Mouse (Mus musculus) megakaryocyte progenitor cell, adult 5-6 weeks (primary cell): ENCODE measurements at regions not wholly inside any gene's neighbourhood (a gene's known extent, or its start where the extent isn't known, plus 50 kb on each side); places are given as distances from the start of the nearest gene placed in this dataset.

Source experiments
- ATAC-seq: replicated peaks from 2 replicates; pipeline ENCODE4 v1.8.0; 2016; ENCODE audit warnings: mild to moderate bottlenecking, moderate TSS enrichment, inconsistent platforms; ENCODE audit not compliant: poor library complexity

GRCm38 (mm10) chr9:84285604-84286003 lies 360.7 kb downstream of the Bckdhb start:
- no peak for ATAC-seq

- ATAC-seq = no peak
Observed at GRCm38 (mm10) chr9:84295891-84296290, 370.9 kb downstream of the Bckdhb start.

GRCm38 (mm10) chr9:84296456-84296855 lies 371.5 kb downstream of the Bckdhb start:
- no peak for ATAC-seq

- peak; percentile 71 for ATAC-seq
Observed at GRCm38 (mm10) chr9:84304398-84304797, 379.5 kb downstream of the Bckdhb start.

DNA sequence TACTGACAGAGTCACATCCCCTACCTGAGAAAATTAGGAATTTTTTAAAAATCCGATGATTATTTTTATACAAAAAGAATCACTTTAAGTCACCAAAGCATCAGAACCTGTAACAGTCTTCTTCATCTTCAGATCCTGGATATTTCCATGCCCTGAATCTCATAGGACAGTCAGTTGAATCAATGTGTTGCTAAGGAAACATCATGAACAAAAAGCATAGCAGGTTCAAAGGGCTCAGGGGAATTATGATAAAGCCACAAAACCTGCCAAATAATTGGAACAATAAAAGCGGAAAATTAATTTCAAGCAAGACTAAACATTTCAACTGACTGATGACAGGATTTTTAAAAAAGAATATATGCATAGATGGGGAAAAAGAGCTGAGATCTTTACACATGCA lies 393.9 kb downstream of the Bckdhb start:
- no peak for ATAC-seq

- ATAC-seq = no peak
Observed at GRCm38 (mm10) chr9:84319338-84319737, 394.4 kb downstream of the Bckdhb start.

GRCm38 (mm10) chr9:84323145-84323544 lies 398.2 kb downstream of the Bckdhb start:
- no peak for ATAC-seq

- ATAC-seq = no peak
Observed at GRCm38 (mm10) chr9:84331083-84331602, 406.2 kb downstream of the Bckdhb start.

GRCm38 (mm10) chr9:84343435-84344095 lies 418.6 kb downstream of the Bckdhb start:
- ATAC-seq = peak; percentile 100

- ATAC-seq = no peak
Observed at GRCm38 (mm10) chr9:84350223-84350622, 425.3 kb downstream of the Bckdhb start.

GRCm38 (mm10) chr9:84354409-84354808 lies 429.5 kb downstream of the Bckdhb start:
- no peak for ATAC-seq

- ATAC-seq = no peak
Observed at GRCm38 (mm10) chr9:84356167-84356566, 431.2 kb downstream of the Bckdhb start.

- no peak for ATAC-seq
Observed at GRCm38 (mm10) chr9:84359879-84360278, 434.9 kb downstream of the Bckdhb start.

- ATAC-seq = no peak
Observed at GRCm38 (mm10) chr9:84360484-84360883, 435.5 kb downstream of the Bckdhb start.

GRCm38 (mm10) chr9:84363478-84363877 lies 438.5 kb downstream of the Bckdhb start:
- ATAC-seq = no peak

DNA sequence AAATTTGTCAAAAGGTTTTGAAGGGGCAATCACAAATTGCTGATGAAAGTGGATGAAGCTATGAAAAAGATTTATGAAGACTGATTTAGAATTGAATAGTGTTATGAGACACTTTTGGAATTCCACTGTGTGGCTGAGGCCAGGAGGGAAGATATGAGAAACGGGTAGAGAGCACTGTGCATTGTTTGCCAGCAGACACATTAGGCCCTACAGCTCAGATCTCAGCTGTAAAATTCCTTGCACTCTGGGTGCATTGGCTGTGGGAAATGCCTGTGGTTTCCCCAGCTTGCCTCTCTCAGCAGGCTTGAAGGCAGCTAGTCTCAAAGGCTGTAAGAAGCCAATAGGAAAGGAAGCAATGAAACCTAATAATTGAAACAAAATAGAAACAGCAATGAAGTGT lies 444.3 kb downstream of the Bckdhb start:
- no peak for ATAC-seq

- ATAC-seq = peak; percentile 68
Observed at GRCm38 (mm10) chr9:84370260-84370659, 445.3 kb downstream of the Bckdhb start.

DNA sequence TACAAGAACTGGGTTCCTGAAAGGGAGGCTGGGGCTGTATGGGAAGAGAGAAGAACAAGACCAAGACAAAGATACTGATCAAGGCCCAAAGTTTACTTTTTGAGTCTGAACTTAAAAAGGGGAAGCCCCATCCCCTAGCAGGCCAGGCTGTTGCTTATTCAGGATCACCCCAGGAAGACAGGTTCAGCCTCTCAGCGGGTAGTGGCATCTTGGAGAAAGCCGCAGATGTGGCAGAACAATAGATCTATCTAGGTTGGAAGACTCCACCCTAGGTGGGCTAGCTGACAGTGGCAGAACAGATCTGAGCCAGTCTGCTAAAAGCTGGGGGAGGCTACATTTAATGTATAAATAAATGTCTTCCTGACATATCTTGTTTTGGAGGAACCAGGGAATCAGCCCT lies 450.8 kb downstream of the Bckdhb start:
- ATAC-seq = no peak

- no peak for ATAC-seq
Observed at GRCm38 (mm10) chr9:84376621-84377020, 451.7 kb downstream of the Bckdhb start.

DNA sequence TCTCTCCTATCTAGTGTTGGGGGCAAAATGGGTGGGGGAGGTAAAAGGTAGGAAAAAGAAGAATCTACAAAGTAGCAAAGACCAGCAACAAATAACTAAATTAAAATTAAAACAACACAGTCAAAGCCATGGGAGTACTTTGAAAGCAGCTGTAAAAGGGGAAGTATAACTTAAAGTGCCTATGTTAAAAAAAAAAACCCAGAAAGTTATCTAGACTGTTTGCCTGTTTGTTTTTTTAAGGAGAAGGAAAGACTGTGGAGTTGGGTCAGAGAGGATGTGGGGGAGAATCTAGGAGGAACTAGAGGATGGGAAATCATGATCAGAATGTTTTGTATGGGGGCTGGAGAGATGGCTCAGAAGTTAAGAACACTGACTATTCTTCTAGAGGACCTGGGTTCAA lies 457.0 kb downstream of the Bckdhb start:
- peak; percentile 60; the same call in 1 of the 2 replicates for ATAC-seq

DNA sequence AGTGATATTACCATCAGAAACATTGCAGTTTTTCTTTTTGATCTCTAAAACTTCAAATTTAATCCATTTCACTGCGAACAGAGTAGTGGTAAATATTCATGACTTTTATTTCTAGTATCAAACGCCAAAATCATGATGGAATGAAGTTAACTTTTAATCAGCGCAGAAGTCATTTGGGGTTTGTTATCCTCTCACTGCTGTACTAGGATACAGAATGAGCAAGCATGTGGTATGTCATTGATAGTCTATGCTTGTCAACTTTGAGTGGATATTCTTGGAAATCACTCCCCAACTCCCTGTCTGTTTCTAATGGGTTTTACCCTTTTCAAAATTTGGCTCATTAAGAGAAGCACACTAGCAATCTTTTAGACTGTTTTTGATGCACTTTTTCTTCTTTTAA lies 464.9 kb downstream of the Bckdhb start:
- no peak for ATAC-seq

GRCm38 (mm10) chr9:84394536-84395314 lies 469.8 kb downstream of the Bckdhb start:
- peak; percentile 100 for ATAC-seq
